Mouse (Mus musculus) bone marrow macrophage, adult 2 months (primary cell): ENCODE results near the gene Ksr2.

Source experiments
- CTCF ChIP-seq: IDR thresholded peaks from 2 replicates; pipeline ENCODE4 v1.5.1; 2012; ENCODE audit warnings: low read depth, mild to moderate bottlenecking, low read length, moderate library complexity
- POLR2A ChIP-seq: IDR thresholded peaks from 2 replicates; pipeline ENCODE4 v1.6.1; 2012; ENCODE audit warnings: mild to moderate bottlenecking, low read depth, low read length, borderline replicate concordance

DNA sequence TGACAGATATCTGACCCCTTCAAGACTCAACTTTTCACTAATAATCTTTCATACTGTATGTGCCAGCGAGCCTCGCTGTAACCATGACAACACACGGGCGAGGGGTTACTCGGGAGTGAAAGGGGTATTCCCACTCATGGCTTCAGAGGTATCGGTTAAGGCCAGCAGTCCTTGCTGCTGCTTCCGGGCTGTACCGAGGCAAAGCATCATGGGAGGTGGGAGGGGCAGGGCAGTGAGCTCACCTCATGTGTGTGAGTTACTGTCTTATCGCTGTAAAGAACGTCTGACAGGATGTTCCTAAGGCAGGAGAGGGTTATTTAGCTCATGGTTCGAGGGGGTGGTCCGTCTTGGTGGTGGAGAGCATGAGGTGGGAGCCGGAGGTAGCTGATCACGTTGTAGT, 215.8 kb downstream of the Ksr2 start:
- TF ChIP-seq CTCF = no peak
- no peak for TF ChIP-seq POLR2A
